Mouse (Mus musculus): ENCODE measurements around the gene Nr0b2. TPM values are rescaled to one million over a fixed set of nuclear protein-coding genes. Genes with fewer than 3 reads are reported as not detected.

The Nr0b2 gene
- total RNA-seq, 1 experiment, result 0.31 TPM

DNA sequence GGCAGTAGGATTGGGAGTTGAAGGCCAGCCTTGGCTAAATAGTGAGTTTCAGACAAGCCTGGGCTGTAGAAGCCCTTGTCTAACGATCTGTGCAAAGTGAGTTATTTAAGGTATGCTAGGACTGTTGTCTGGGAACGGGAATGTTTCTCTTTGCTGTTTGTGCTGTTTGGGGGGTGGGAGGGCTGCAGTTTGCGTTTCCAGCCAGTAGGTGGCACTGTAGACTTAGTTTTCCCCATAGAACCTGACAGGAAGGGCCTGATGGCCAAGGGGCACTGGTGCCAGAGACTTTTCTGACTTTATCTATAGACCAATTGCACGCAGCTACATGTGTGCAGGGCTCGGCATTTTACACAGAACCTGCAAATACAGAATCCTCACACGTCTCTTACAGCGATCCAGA is 39.4 kb downstream of the Nr0b2 start:
- no peak overlapping the region for H3K4me3 ChIP-seq (ENCODE audit: insufficient read depth in 1 of 2, low read depth in 1 of 2, low read length in 2 of 2, poor library complexity in 1 of 2, severe bottlenecking in 1 of 2)
- no peak for TF ChIP-seq MAFK (IDR thresholded peaks at IDR 0.05; ENCODE audit: insufficient read depth, low read depth, low read length)
- no peak for TF ChIP-seq CHD2 (IDR thresholded peaks at IDR 0.05; ENCODE audit: low read depth, low read length)
- no peak; the same call in 1 of the 2 replicates for TF ChIP-seq ZC3H11A (IDR thresholded peaks at IDR 0.05; ENCODE audit: borderline replicate concordance, low read depth, low read length)
- no peak for TF ChIP-seq HCFC1 (IDR thresholded peaks at IDR 0.05; ENCODE audit: borderline replicate concordance, insufficient read depth, low read length)
- no peak for TF ChIP-seq ZNF384 (IDR thresholded peaks at IDR 0.05; ENCODE audit: low read depth, low read length)
- DNase-seq (ENCODE audit: low read depth, low spot score), result no peak
- H3K36me3 ChIP-seq (ENCODE audit: control insufficient read depth, insufficient read depth, low read length, poor library complexity, severe bottlenecking), result peaks cover 28% of the 10 kb centered on the region
- in situ Hi-C loops (cut with MboI; ENCODE audit: low sequenced_read_pairs in 2 of 2, unreplicated experiment in 2 of 2), result loop anchor here (5.0 to 25.0 kb wide), 2 partner anchors 235 to 245 kb away; no protein-coding TSS in a partner anchor
- H3K4me1 ChIP-seq (ENCODE audit: control insufficient read depth in 2 of 2, insufficient read depth in 2 of 2, low read length in 2 of 2, poor library complexity in 1 of 2), result peaks cover 0 to 10% of the 10 kb centered on the region in 2 experiments; a peak in 2 of 4 replicates
- H3K27ac ChIP-seq (ENCODE audit: insufficient read depth, low read depth, low read length, poor library complexity, severe bottlenecking), result no peak overlapping the region
- no peaks in the 10 kb centered on the region for H3K9me3 ChIP-seq (ENCODE audit: control insufficient read depth, insufficient read depth, low read depth, low read length)
- peak overlapping the region; percentile 45; the same call in 1 of the 2 replicates for H3K9ac ChIP-seq (ENCODE audit: insufficient read depth, low read depth, low read length, poor library complexity, severe bottlenecking)

DNA sequence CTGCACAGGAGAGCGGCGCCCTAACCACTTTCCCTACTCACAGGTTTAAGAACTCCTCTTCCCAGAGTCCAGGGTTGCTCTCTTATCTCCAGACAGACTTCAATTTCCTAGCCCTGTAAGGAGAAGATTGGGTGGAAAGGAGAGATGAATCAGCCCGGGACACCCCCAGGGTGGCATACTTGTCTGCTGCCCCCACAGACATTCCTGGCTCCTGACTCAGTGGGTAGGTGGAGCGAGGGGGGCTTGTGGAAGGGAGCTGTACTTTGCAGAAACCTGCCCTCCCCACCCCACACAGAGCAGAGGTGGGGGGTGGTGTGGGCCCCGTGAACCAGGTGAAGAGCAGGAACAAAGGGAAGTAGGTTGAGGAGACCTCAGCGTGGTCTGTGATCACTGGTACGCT is 42.4 kb downstream of the Nr0b2 start:
- Histone ChIP-seq H3K4me1 (ENCODE audit: control insufficient read depth in 2 of 2, insufficient read depth in 2 of 2, low read length in 2 of 2, poor library complexity in 1 of 2) (peaks cover 0 to 17% of the 10 kb centered on the region in 2 experiments; a peak in 2 of 4 replicates), H3K9ac (ENCODE audit: insufficient read depth, low read depth, low read length, poor library complexity, severe bottlenecking) (peak overlapping the region; percentile 52; the same call in 1 of the 2 replicates), H3K4me3 (ENCODE audit: insufficient read depth in 1 of 2, low read depth in 1 of 2, low read length in 2 of 2, poor library complexity in 1 of 2, severe bottlenecking in 1 of 2) (0 out of 4 replicates have a peak overlapping the region, but pooled peaks of 1 of the 2 experiments have one; percentile 6), H3K27ac (ENCODE audit: insufficient read depth, low read depth, low read length, poor library complexity, severe bottlenecking) (peak overlapping the region; percentile 64; the same call in 1 of the 2 replicates), H3K36me3 (ENCODE audit: control insufficient read depth, insufficient read depth, low read length, poor library complexity, severe bottlenecking) (peaks cover 7% of the 10 kb centered on the region), H3K9me3 (ENCODE audit: control insufficient read depth, insufficient read depth, low read depth, low read length) (no peaks in the 10 kb centered on the region)
- no peak for DNase-seq (ENCODE audit: low read depth, low spot score)
- in situ Hi-C loops (cut with MboI; ENCODE audit: low sequenced_read_pairs in 2 of 2, unreplicated experiment in 2 of 2), result loop anchor here in 1 of 2 experiments (25.0 kb wide), 1 partner anchor 242 kb away; no protein-coding TSS in a partner anchor
- TF ChIP-seq HCFC1 (IDR thresholded peaks at IDR 0.05; ENCODE audit: borderline replicate concordance, insufficient read depth, low read length) (no peak), ZC3H11A (IDR thresholded peaks at IDR 0.05; ENCODE audit: borderline replicate concordance, low read depth, low read length) (no peak), MAFK (IDR thresholded peaks at IDR 0.05; ENCODE audit: insufficient read depth, low read depth, low read length) (no peak), ZNF384 (IDR thresholded peaks at IDR 0.05; ENCODE audit: low read depth, low read length) (no peak), CHD2 (IDR thresholded peaks at IDR 0.05; ENCODE audit: low read depth, low read length) (no peak)

DNA sequence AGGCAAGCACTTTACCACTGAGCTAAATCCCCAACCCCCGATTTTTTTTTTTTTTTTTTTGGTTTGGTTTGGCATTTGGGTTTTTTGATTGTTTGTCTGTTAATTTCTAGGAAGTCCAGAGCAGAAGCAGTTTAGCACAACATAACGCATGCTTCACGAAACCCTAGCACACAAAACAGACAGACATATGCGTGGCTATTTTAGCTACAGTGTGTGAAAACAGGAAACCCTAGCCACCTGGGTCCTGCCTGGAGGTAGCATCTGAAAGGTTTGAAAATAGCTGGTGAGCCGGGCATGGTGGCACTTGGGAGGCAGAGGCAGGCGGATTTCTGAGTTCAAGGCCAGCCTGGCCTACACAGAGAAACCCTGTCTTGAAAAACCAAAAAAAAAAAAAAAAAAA is 42.9 kb downstream of the Nr0b2 start:
- H3K9ac ChIP-seq (ENCODE audit: insufficient read depth, low read depth, low read length, poor library complexity, severe bottlenecking), result no peak overlapping the region
- DNase-seq (ENCODE audit: low read depth, low spot score), result no peak
- in situ Hi-C loops (cut with MboI; ENCODE audit: low sequenced_read_pairs in 2 of 2, unreplicated experiment in 2 of 2), result loop anchor here in 1 of 2 experiments (25.0 kb wide), 1 partner anchor 241 kb away; no protein-coding TSS in a partner anchor

DNA sequence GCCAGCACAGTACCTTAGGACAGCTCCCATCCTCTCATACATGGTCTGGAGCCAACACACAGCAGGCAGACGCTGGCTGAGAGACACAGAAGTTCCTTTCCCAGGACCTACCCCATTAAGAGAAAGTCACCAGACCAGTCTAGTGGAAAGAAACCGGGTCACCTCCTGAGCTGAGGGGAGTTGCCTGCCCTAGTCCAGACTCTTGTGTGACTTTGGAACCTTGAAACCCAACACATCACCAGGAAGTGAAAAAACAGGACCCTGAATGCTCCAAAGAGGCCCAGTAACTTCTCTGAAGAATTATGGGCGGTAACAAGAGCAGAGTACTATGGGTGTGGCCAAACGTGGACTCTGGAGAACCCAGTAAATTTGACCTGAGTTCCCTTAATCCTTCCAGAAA is 45.4 kb downstream of the Nr0b2 start:
- Histone ChIP-seq H3K36me3 (ENCODE audit: control insufficient read depth, insufficient read depth, low read length, poor library complexity, severe bottlenecking) (no peaks in the 10 kb centered on the region), H3K4me1 (ENCODE audit: control insufficient read depth in 2 of 2, insufficient read depth in 2 of 2, low read length in 2 of 2, poor library complexity in 1 of 2) (peaks cover 0 to 29% of the 10 kb centered on the region in 2 experiments; a peak in 2 of 4 replicates), H3K9me3 (ENCODE audit: control insufficient read depth, insufficient read depth, low read depth, low read length) (no peaks in the 10 kb centered on the region), H3K9ac (ENCODE audit: insufficient read depth, low read depth, low read length, poor library complexity, severe bottlenecking) (no peak overlapping the region; the same call in 1 of the 2 replicates), H3K4me3 (ENCODE audit: insufficient read depth in 1 of 2, low read depth in 1 of 2, low read length in 2 of 2, poor library complexity in 1 of 2, severe bottlenecking in 1 of 2) (peak overlapping the region in 1 of 2 experiments; percentile 72; a peak in 1 of 4 replicates), H3K27ac (ENCODE audit: insufficient read depth, low read depth, low read length, poor library complexity, severe bottlenecking) (peak overlapping the region; percentile 86)
- in situ Hi-C loops (cut with MboI; ENCODE audit: low sequenced_read_pairs in 2 of 2, unreplicated experiment in 2 of 2), result loop anchor here in 1 of 2 experiments (25.0 kb wide), 1 partner anchor 239 kb away; no protein-coding TSS in a partner anchor
- DNase-seq (ENCODE audit: low read depth, low spot score), result no peak
- TF ChIP-seq ZNF384 (IDR thresholded peaks at IDR 0.05; ENCODE audit: low read depth, low read length) (no peak), CHD2 (IDR thresholded peaks at IDR 0.05; ENCODE audit: low read depth, low read length) (no peak), HCFC1 (IDR thresholded peaks at IDR 0.05; ENCODE audit: borderline replicate concordance, insufficient read depth, low read length) (no peak), MAFK (IDR thresholded peaks at IDR 0.05; ENCODE audit: insufficient read depth, low read depth, low read length) (no peak), ZC3H11A (IDR thresholded peaks at IDR 0.05; ENCODE audit: borderline replicate concordance, low read depth, low read length) (no peak)

More for the DNA sequence above, 42.9 kb downstream of the Nr0b2 start:
- TF ChIP-seq MAFK (IDR thresholded peaks at IDR 0.05; ENCODE audit: insufficient read depth, low read depth, low read length) (no peak), ZC3H11A (IDR thresholded peaks at IDR 0.05; ENCODE audit: borderline replicate concordance, low read depth, low read length) (no peak), HCFC1 (IDR thresholded peaks at IDR 0.05; ENCODE audit: borderline replicate concordance, insufficient read depth, low read length) (no peak), ZNF384 (IDR thresholded peaks at IDR 0.05; ENCODE audit: low read depth, low read length) (no peak)
- no peaks in the 10 kb centered on the region for H3K9me3 ChIP-seq (ENCODE audit: control insufficient read depth, insufficient read depth, low read depth, low read length)
- no peak overlapping the region for H3K27ac ChIP-seq (ENCODE audit: insufficient read depth, low read depth, low read length, poor library complexity, severe bottlenecking)
- peaks cover 3% of the 10 kb centered on the region for H3K36me3 ChIP-seq (ENCODE audit: control insufficient read depth, insufficient read depth, low read length, poor library complexity, severe bottlenecking)
- H3K4me3 ChIP-seq (ENCODE audit: insufficient read depth in 1 of 2, low read depth in 1 of 2, low read length in 2 of 2, poor library complexity in 1 of 2, severe bottlenecking in 1 of 2), result no peak overlapping the region
- peaks cover 0 to 17% of the 10 kb centered on the region in 2 experiments; a peak in 2 of 4 replicates for H3K4me1 ChIP-seq (ENCODE audit: control insufficient read depth in 2 of 2, insufficient read depth in 2 of 2, low read length in 2 of 2, poor library complexity in 1 of 2)
